Mouse (Mus musculus) forebrain, embryonic 14.5 days (tissue): ENCODE measurements around the gene Mettl22. TPM values are rescaled to one million over a fixed set of nuclear protein-coding genes. Genes with fewer than 3 reads are reported as not detected.
A peak's percentile ranks its signal among the peaks of the same experiment; 100 is the strongest.

Experiments used
- ATAC-seq: fragments of 200-750 bp; cut with Nextera tagmentation; 2 replicates; pipeline ENCODE4 v1.8.0; 2017; ENCODE audit warnings: mild to moderate bottlenecking, moderate library complexity
- DNase-seq: peaks from one replicate; pipeline ENCODE4 v3.0.0-alpha.2; 2015; ENCODE audit warnings: low spot score
- H3K27ac ChIP-seq: fragments of 300-500 bp; sonication (generic); 2 replicates; pipeline ENCODE4 v1.5.1; 2014; ENCODE audit warnings: low read depth, mild to moderate bottlenecking, control low read depth, low read length, moderate library complexity
- H3K27me3 ChIP-seq: fragments of 300-500 bp; sonication (generic); replicated peaks from 2 replicates; pipeline ENCODE4 v1.6.1; 2014; ENCODE audit warnings: low read length, control low read depth, mixed read lengths; ENCODE audit not compliant: control insufficient read depth, insufficient read depth
- H3K36me3 ChIP-seq: fragments of 300-500 bp; sonication (generic); 2 replicates; pipeline ENCODE4 v1.6.1; 2014; ENCODE audit warnings: low read length, control low read depth; ENCODE audit not compliant: control insufficient read depth, insufficient read depth
- H3K4me1 ChIP-seq: fragments of 300-500 bp; sonication (generic); 2 replicates; pipeline ENCODE4 v1.6.1; 2014; ENCODE audit warnings: antibody characterized with exemption, low read length, control low read depth; ENCODE audit not compliant: control insufficient read depth, insufficient read depth
- H3K4me2 ChIP-seq: fragments of 300-500 bp; sonication (generic); 2 replicates; pipeline ENCODE4 v1.6.1; 2014; ENCODE audit warnings: mild to moderate bottlenecking, control low read depth, low read length
- H3K4me3 ChIP-seq: fragments of 300-500 bp; sonication (generic); 2 replicates; pipeline ENCODE4 v1.5.1; 2014; ENCODE audit warnings: low read depth, low read length, control low read depth
- H3K9ac ChIP-seq: fragments of 300-500 bp; sonication (generic); 2 replicates; pipeline ENCODE4 v1.6.1; 2014; ENCODE audit warnings: mild to moderate bottlenecking, low read length, control low read depth, moderate library complexity
- H3K9me3 ChIP-seq: fragments of 300-500 bp; sonication (generic); replicated peaks from 2 replicates; pipeline ENCODE4 v1.6.1; 2016; ENCODE audit warnings: low read length, control low read depth, mixed read lengths; ENCODE audit not compliant: control insufficient read depth
- WGBS: fragments of 180-500 bp; shearing (Covaris S2); extraction: QIAGEN DNeasy Blood & Tissue Kit; methylation state at CpG from one replicate; pipeline ENCODE4 v1.1.7; 2014; 5-methylcytosine and 5-hydroxymethylcytosine counted together
- polyA plus RNA-seq: library from polyadenylated mRNA; unstranded; fragments of >200 nt; fragmentation: Nextera tagmentation; extraction: Ambion mirVana; gene quantifications from 2 replicates; pipeline ENCODE4 v1.2.1, GENCODE M21; 2014

The Mettl22 gene
- polyA plus RNA-seq, 1 experiment from 2014 or later = 48.6 TPM

GRCm38 (mm10) chr16:8533477-8533876 lies 62.9 kb downstream of the Mettl22 start:
- no peak overlapping the region for H3K4me3 ChIP-seq
- H3K9me3 ChIP-seq = no peaks in the 10 kb centered on the region
- WGBS = 94% methylated on average over 6 of the region's 6 CpGs
- H3K4me2 ChIP-seq = no peak overlapping the region
- H3K36me3 ChIP-seq = no peaks in the 10 kb centered on the region
- DNase-seq = no peak
- H3K27me3 ChIP-seq = peaks cover under 1% of the 10 kb centered on the region; the same call in 1 of the 2 replicates
- ATAC-seq = no peak
- no peak overlapping the region for H3K27ac ChIP-seq
- no peak overlapping the region for H3K9ac ChIP-seq
- peaks cover 2% of the 10 kb centered on the region; the same call in 1 of the 2 replicates for H3K4me1 ChIP-seq

- no peak overlapping the region for H3K4me3 ChIP-seq
- H3K4me2 ChIP-seq = no peak overlapping the region
- WGBS = 88% methylated on average over 11 of the region's 11 CpGs
These were observed 64.0 kb downstream of the Mettl22 start for GRCm38 (mm10) chr16:8534466-8535200.

GRCm38 (mm10) chr16:8535411-8535810 lies 64.8 kb downstream of the Mettl22 start:
- Histone ChIP-seq H3K36me3 (no peaks in the 10 kb centered on the region), H3K9me3 (no peaks in the 10 kb centered on the region), H3K4me3 (no peak overlapping the region), H3K9ac (no peak overlapping the region), H3K27me3 (no peaks in the 10 kb centered on the region), H3K4me2 (no peak overlapping the region), H3K27ac (no peak overlapping the region), H3K4me1 (peaks cover 21% of the 10 kb centered on the region)
- ATAC-seq = no peak
- 78% methylated on average over 6 of the region's 6 CpGs for WGBS
- DNase-seq = no peak

More at GRCm38 (mm10) chr16:8534466-8535200, 64.0 kb downstream of the Mettl22 start:
- no peaks in the 10 kb centered on the region for H3K9me3 ChIP-seq
- H3K27ac ChIP-seq = no peak overlapping the region
- no peak overlapping the region for H3K9ac ChIP-seq
- ATAC-seq (no peak), DNase-seq (no peak)
- H3K27me3 ChIP-seq = no peaks in the 10 kb centered on the region; the same call in 1 of the 2 replicates
- H3K4me1 ChIP-seq = peaks cover 13% of the 10 kb centered on the region
- H3K36me3 ChIP-seq = no peaks in the 10 kb centered on the region

- DNase-seq = peak; percentile 95
- H3K9me3 ChIP-seq = no peaks in the 10 kb centered on the region
- H3K4me1 ChIP-seq = peaks cover 30% of the 10 kb centered on the region
- no peak overlapping the region for H3K4me3 ChIP-seq
- no peaks in the 10 kb centered on the region for H3K36me3 ChIP-seq
- no peaks in the 10 kb centered on the region for H3K27me3 ChIP-seq
- H3K4me2 ChIP-seq = peak overlapping the region; percentile 27
- H3K27ac ChIP-seq = peak overlapping the region; percentile 90
- peak; percentile 92 for ATAC-seq
- WGBS = 25% methylated on average over 9 of the region's 9 CpGs
- H3K9ac ChIP-seq = peak overlapping the region; percentile 22; the same call in 1 of the 2 replicates
These were observed 68.7 kb downstream of the Mettl22 start for GRCm38 (mm10) chr16:8539150-8539865.

Other genes starting within 250 kb of the Mettl22 start
- not detected in 2 replicates for gene Tmem114, start 45.7 kb upstream of the Mettl22 start, polyA plus RNA-seq
- 34.9 and 36.0 TPM in 2 replicates for gene Abat, start 42.6 kb downstream of the Mettl22 start, polyA plus RNA-seq
- gene Pmm2, start 166.9 kb downstream of the Mettl22 start, polyA plus RNA-seq = 34.7 and 36.3 TPM in 2 replicates
- 14.8 TPM in 2 replicates for gene Tmem186, start 166.9 kb downstream of the Mettl22 start, polyA plus RNA-seq
- gene Carhsp1, start 201.4 kb downstream of the Mettl22 start, polyA plus RNA-seq = 84.0 and 95.0 TPM in 2 replicates
- not detected in 2 replicates for gene Gm5767, start 210.0 kb downstream of the Mettl22 start, polyA plus RNA-seq